Mouse (Mus musculus) small intestine, adult 2 months (tissue): ENCODE results near the gene Stard10. TPM values are rescaled to one million over a fixed set of nuclear protein-coding genes. Genes with fewer than 3 reads are reported as not detected.
A peak's percentile ranks its signal among the peaks of the same experiment; 100 is the strongest.

Source experiments
- H3K27ac ChIP-seq: fragments of 200-500 bp; 2 replicates; pipeline ENCODE4 v1.5.1; 2012; ENCODE audit warnings: low read depth, low read length, control low read depth, inconsistent platforms; ENCODE audit not compliant: insufficient read depth
- H3K27me3 ChIP-seq: fragments of 200-500 bp; 2 replicates; pipeline ENCODE4 v1.6.1; 2012; ENCODE audit warnings: mild to moderate bottlenecking, moderate library complexity, low read length, inconsistent platforms; ENCODE audit not compliant: control insufficient read depth, insufficient read depth
- H3K36me3 ChIP-seq: fragments of 200-500 bp; 2 replicates; pipeline ENCODE4 v1.6.1; 2012; ENCODE audit warnings: mild to moderate bottlenecking, low read length, control low read depth, inconsistent platforms; ENCODE audit not compliant: control insufficient read depth, insufficient read depth
- H3K4me1 ChIP-seq: fragments of 200-500 bp; 2 replicates; pipeline ENCODE4 v1.6.1; 2012; ENCODE audit warnings: low read length, inconsistent platforms, mixed read lengths; ENCODE audit not compliant: control insufficient read depth, insufficient read depth, insufficient read length
- H3K4me3 ChIP-seq: fragments of 200-500 bp; 2 replicates; pipeline ENCODE4 v1.5.1; 2012; ENCODE audit warnings: low read depth, mild to moderate bottlenecking, control low read depth, inconsistent platforms, low read length, moderate library complexity
- CTCF ChIP-seq: fragments of 200-500 bp; IDR thresholded peaks from 2 replicates; pipeline ENCODE4 v1.5.1; 2012; ENCODE audit warnings: low read depth, mild to moderate bottlenecking, control low read depth, inconsistent platforms, low read length, moderate library complexity, mixed read lengths; ENCODE audit not compliant: insufficient replicate concordance, insufficient read length; ENCODE audit errors: extremely low read depth
- POLR2A ChIP-seq: fragments of 200-500 bp; IDR thresholded peaks from 2 replicates; pipeline ENCODE4 v1.6.1; 2012; ENCODE audit warnings: low read depth, mild to moderate bottlenecking, control low read depth, inconsistent platforms, low read length, moderate library complexity
- WGBS: fragments of 180-500 bp; shearing (Covaris S2); methylation state at CpG from one replicate; pipeline ENCODE4 v1.1.7; 2018; 5-methylcytosine and 5-hydroxymethylcytosine counted together
- polyA plus RNA-seq: library from polyadenylated mRNA; depleted of rRNA; stranded (reverse); fragments of >200 nt; gene quantifications from 2 replicates; pipeline ENCODE4 v1.2.3, GENCODE M21; 2012

The Stard10 gene
- polyA plus RNA-seq, 1 experiment = 264 TPM

- H3K36me3 ChIP-seq = peaks cover 3% of the 10 kb centered on the region
- TF ChIP-seq CTCF = no peak
- TF ChIP-seq POLR2A = no peak
- H3K27ac ChIP-seq = no peak overlapping the region
- H3K4me1 ChIP-seq = peaks cover 14% of the 10 kb centered on the region
- no peak overlapping the region for H3K4me3 ChIP-seq
- H3K27me3 ChIP-seq = no peaks in the 10 kb centered on the region
- 87% methylated on average over 4 of the region's 4 CpGs for WGBS
Observed at GRCm38 (mm10) chr7:101293611-101294010, 23.3 kb upstream of the Stard10 start.

GRCm38 (mm10) chr7:101295438-101295837 is 21.4 kb upstream of the Stard10 start:
- H3K4me3 ChIP-seq = no peak overlapping the region
- H3K27ac ChIP-seq = no peak overlapping the region
- H3K36me3 ChIP-seq = peaks cover 3% of the 10 kb centered on the region
- H3K4me1 ChIP-seq = peaks cover 14% of the 10 kb centered on the region
- TF ChIP-seq POLR2A (no peak), CTCF (no peak)
- WGBS = 69% methylated on average over 1 of the region's 1 CpGs
- H3K27me3 ChIP-seq = no peaks in the 10 kb centered on the region

GRCm38 (mm10) chr7:101296252-101297022 is 20.4 kb upstream of the Stard10 start:
- Histone ChIP-seq H3K27me3 (no peaks in the 10 kb centered on the region), H3K4me1 (peaks cover 14% of the 10 kb centered on the region), H3K27ac (no peak overlapping the region), H3K36me3 (peaks cover 2% of the 10 kb centered on the region; the same call in 1 of the 2 replicates), H3K4me3 (peak overlapping the region; percentile 42)
- TF ChIP-seq POLR2A (0 out of 2 replicates have a peak, but pooled peaks have one; percentile 12), CTCF (peak; percentile 27; the same call in 1 of the 2 replicates)
- 19% methylated on average over 35 of the region's 35 CpGs for WGBS

- Histone ChIP-seq H3K27me3 (no peaks in the 10 kb centered on the region), H3K4me1 (peaks cover 14% of the 10 kb centered on the region), H3K4me3 (peak overlapping the region; percentile 42), H3K27ac (no peak overlapping the region), H3K36me3 (peaks cover 2% of the 10 kb centered on the region; the same call in 1 of the 2 replicates)
- WGBS = 16% methylated on average over 8 of the region's 8 CpGs
- TF ChIP-seq POLR2A (no peak), CTCF (no peak)
Observed at GRCm38 (mm10) chr7:101297023-101297405, 19.9 kb upstream of the Stard10 start.

- peaks cover 2% of the 10 kb centered on the region; the same call in 1 of the 2 replicates for H3K36me3 ChIP-seq
- peaks cover 14% of the 10 kb centered on the region for H3K4me1 ChIP-seq
- no peak for TF ChIP-seq CTCF
- TF ChIP-seq POLR2A = no peak
- H3K4me3 ChIP-seq = no peak overlapping the region
- 71% methylated on average over 3 of the region's 3 CpGs for WGBS
- no peak overlapping the region for H3K27ac ChIP-seq
- H3K27me3 ChIP-seq = no peaks in the 10 kb centered on the region
Observed at GRCm38 (mm10) chr7:101298375-101298774, 18.5 kb upstream of the Stard10 start.

- under 1% methylated on average over 30 of the region's 30 CpGs for WGBS
- H3K4me1 ChIP-seq = peaks cover 10% of the 10 kb centered on the region
- peak overlapping the region; percentile 73 for H3K4me3 ChIP-seq
Observed at GRCm38 (mm10) chr7:101301361-101301880, 15.5 kb upstream of the Stard10 start.

GRCm38 (mm10) chr7:101301881-101302456 is 14.9 kb upstream of the Stard10 start, which contains the start of gene Atg16l2:
Atg16l2 (minus strand) TSS chr7:101302251.
- TF ChIP-seq POLR2A (peak; percentile 63; the same call in 1 of the 2 replicates), CTCF (no peak)
- Histone ChIP-seq H3K27me3 (no peaks in the 10 kb centered on the region), H3K36me3 (no peaks in the 10 kb centered on the region), H3K4me1 (peaks cover 8% of the 10 kb centered on the region), H3K27ac (peak within 1 kb of the TSS; percentile 65), H3K4me3 (peak within 1 kb of the TSS; percentile 73)
- under 1% methylated on average over 39 of the region's 39 CpGs for WGBS

More at GRCm38 (mm10) chr7:101301361-101301880, 15.5 kb upstream of the Stard10 start:
- H3K27ac ChIP-seq = peak overlapping the region; percentile 65
- H3K27me3 ChIP-seq = no peaks in the 10 kb centered on the region
- TF ChIP-seq CTCF (peak; percentile 28; the same call in 1 of the 2 replicates), POLR2A (no peak)
- H3K36me3 ChIP-seq = no peaks in the 10 kb centered on the region
